Mouse (Mus musculus) yolk sac, embryonic 10.5 days (tissue): ENCODE measurements around the gene Meis1.
A peak's percentile ranks its signal among the peaks of the same experiment; 100 is the strongest.

Experiments used
- DNase-seq: peaks from one replicate; pipeline ENCODE4 v3.0.0-alpha.2; 2017; ENCODE audit warnings: low spot score

Gene Meis1

GRCm38 (mm10) chr11:19018489-19019203, at the start of gene Meis1:
TSS of gene Meis1 (minus strand) at chr11:19018985.
- DNase-seq, result peak; percentile 93

DNA sequence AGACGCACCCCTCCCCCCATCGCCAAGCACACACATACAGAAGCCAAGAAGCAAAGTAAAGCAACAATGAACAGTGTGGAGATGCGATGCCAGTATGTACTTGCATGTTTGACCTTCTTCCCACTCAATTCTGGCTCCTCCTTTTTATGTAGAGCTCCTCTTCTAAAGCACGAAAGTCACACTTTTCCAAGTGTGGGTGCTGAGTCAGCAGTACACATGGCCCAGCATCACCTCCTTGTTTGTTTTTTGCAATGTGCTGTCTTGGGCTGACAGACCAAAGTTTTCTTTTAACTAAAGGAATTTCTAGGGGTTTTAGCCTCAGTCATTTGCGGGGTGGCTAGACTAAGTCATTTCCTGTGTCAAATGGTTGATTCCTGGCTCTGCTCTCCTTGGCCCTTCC, 48.5 kb upstream of the Meis1 start:
- peak; percentile 24 for DNase-seq

DNA sequence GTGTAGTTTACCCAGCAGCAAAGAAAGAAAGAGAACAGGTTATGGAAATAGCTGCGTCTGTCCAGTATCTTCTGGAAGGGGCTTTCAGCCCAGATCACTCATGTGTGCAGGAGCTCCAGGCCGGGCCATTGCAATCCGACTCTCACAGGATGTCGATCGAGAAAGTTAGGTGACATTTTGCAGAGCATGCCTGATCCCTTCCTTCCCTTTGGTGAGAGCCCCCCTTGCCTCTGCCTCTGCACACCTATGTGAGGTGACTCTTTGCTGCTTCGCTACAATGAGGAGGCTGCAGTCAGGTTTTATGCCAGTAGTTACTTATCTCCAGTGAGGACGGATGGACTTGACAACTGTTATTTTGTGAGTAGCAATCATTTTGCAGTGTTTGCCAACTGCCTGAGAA, 30.5 kb upstream of the Meis1 start:
- no peak for DNase-seq

GRCm38 (mm10) chr11:19036595-19037166, 17.9 kb upstream of the Meis1 start:
- no peak for DNase-seq

DNA sequence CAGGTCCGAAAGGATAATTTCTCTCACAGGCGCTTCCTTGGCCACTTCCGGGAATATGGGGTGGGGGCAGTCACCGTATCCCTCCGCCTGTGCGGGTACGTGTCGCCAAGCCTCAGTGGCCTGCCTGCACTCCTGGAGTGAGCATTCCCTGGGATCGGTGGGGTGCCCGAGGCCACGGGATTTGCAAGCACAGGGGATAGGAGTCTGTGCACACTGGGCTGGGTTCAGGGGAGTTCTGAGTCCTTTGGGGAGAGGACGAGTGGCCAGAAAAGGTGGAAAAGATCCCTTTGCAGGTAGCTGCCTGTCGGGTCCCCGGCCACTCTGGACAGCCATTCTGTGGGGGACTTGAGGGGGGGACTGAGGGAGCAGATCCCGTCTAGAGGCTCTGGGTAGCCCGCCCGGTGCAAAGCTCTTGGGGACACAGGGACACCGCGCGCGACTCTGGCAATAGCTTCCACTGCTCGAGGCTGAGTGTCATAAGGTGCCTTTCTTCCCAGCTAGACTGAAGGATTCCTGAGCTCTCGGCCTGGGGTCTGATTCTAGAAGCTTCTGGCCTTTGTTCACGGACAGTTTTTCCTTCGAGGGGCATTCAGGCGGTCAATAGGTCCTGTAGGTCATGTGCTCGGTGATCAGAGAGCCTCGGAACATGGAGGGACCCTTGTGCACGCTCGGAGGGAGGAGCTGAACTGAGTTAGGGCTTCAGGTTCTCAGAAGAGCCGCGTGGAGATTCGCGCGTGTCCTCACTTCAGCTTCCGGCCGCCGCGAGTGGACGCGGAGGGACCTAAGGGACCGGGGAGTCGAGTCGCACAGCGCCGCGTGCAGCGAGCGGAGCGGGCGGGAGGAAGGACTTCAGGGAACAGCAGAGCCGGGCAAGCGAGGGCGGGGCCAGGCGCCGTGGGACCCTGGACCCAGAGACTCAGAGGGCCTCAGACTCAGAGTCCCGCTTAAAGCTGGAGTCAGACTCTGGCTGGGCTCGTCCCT, 8.1 kb upstream of the Meis1 start:
- peak; percentile 81 for DNase-seq

GRCm38 (mm10) chr11:19025976-19026520, 7.3 kb upstream of the Meis1 start:
- DNase-seq, result no peak

DNA sequence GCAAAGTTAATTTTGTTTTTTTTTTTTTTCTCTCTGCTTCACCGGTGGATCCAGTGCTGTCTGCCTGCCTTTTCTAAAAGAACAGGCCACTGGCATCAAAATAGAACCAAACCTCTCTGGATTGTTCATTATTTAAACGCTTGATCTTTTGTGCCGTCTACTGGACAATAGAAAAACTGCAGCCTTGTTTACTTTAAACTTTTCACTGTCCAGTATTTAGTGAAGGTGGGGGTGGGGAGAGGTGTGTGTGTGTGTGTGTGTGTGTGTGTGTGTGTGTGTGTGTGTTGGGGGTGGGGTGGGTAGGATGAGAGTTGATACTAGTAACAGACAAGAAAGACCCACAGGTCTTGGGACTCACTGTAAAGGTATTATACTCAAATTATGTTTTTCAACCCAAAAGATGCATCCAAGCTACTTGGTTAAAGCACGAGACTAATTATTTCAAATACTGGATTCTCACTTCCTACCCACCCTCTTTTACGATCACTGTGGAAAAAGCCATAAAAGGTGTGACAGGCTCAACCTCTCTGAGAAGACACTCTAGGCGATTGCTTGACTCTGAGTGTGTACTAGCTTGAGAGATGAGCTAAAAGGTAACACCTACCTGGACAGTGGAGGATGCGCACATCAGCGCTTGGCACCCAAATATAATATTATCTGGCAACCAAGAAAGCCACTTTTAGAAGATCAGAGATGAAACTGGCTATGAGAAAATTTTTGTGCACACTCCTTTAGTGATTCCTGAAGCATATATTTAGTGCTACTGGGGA, 5.9 kb upstream of the Meis1 start:
- peak; percentile 45 for DNase-seq

DNA sequence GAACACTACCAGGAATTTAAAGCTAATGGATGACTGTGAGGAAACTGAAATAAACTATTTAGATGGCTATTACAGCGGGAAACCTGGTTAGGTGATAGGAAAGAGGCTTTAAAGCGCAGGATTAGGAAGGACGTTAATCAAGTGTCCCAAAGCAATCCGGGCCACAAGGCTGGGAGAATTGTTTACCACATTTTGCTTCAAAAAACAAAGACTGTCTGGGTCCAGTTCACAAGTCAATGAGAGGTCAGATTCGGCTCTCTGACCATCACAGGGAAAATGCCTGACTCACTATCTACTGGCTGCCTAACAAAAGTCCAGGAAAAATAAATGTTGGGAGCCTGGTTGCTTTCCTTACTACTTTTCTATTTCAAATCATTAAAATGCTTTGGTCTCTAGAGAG, 4.6 kb upstream of the Meis1 start:
- DNase-seq, result peak; percentile 17

DNA sequence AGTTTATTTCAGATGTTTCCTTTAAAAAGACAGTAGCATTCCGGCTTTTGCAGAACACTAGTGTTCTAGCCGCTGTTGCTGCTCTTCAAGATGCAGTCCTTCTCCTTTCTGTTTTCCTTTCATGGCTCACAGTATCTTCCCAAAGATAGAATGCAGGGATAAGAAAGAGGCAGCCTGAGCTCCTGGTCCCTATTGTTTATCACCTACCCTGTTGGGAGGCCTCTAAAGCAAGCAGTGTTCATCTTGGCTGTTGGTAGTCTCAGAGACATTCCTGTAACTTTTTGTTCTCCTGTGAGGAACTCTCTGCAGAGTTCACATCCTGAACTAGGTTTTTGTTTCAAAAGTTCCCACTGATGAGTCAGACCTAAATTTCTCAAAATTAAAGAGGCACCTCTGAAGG, 3.8 kb upstream of the Meis1 start:
- DNase-seq, result peak; percentile 7

- peak; percentile 20 for DNase-seq
Measured at GRCm38 (mm10) chr11:19020951-19021710, 2.3 kb upstream of the Meis1 start.

- peak; percentile 94 for DNase-seq
Measured at GRCm38 (mm10) chr11:19020371-19020824, 1.6 kb upstream of the Meis1 start.

GRCm38 (mm10) chr11:19019204-19020171, 703 bp upstream of the Meis1 start:
- DNase-seq, result peak; percentile 78

GRCm38 (mm10) chr11:19017719-19018413, 919 bp downstream of the Meis1 start:
- DNase-seq, result no peak

GRCm38 (mm10) chr11:19017262-19017661, 1.5 kb downstream of the Meis1 start:
- DNase-seq, result no peak

DNA sequence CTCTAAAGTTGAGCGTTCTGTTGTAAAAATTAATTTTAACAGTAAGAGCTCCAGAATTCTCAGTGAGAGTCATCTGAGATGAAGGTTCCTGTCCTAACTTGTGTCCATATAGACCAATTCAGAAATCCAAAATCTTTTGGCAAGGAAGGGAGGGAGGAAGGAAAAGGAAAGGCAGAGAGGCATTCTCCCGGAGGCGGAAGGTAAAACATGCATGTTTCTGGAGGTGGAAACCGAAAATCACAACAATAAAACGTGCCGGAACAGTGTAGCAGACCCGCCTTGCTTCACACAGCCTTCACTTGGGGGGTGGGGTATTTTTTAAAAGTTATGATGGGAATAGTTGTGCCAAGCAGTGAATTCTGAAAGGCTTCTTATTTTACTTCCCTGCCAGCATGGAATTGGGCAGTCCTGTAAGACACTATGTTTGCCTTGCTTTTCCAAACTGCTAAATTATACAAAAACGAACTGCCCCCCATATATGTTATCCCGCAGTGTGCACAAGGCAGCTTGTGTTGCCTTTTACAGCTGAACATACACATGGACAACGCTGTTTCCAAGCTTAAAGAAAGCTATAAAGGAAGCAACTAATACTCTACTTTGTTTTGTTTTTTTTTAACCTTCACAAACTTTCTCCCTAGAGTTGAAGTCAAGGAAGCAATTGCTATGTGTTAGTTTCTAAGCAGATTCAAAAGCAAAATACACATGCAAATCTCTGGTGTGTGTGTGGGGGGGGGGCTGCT, 2.1 kb downstream of the Meis1 start:
- DNase-seq, result no peak

GRCm38 (mm10) chr11:19015731-19016461, 2.9 kb downstream of the Meis1 start:
- DNase-seq, result no peak

- no peak for DNase-seq
Measured at GRCm38 (mm10) chr11:19015381-19015730, 3.4 kb downstream of the Meis1 start.
